Mouse (Mus musculus): Measurements from ENCODE around the gene Thtpa. TPM values are rescaled to one million over a fixed set of nuclear protein-coding genes. Genes with fewer than 3 reads are reported as not detected.
A peak's percentile ranks its signal among the peaks of the same experiment; 100 is the strongest.

The Thtpa gene
- polyA plus RNA-seq, 1 experiment = 13.8 TPM

- WGBS = 41% methylated on average over 13 of the region's 13 CpGs
- H3K4me3 ChIP-seq (replicated peaks; ENCODE audit: insufficient read depth, low read depth, low read length) = peak overlapping the region; percentile 56
- H3K27ac ChIP-seq (ENCODE audit: insufficient read depth, low read length) = peak overlapping the region; percentile 95
- no peaks in the 10 kb centered on the region for H3K27me3 ChIP-seq (ENCODE audit: control insufficient read depth, insufficient read depth, low read length)
- no peak for TF ChIP-seq CTCF (IDR thresholded peaks at IDR 0.05; ENCODE audit: borderline replicate concordance, insufficient read depth, low read depth, low read length)
- no peak for TF ChIP-seq POLR2A (IDR thresholded peaks at IDR 0.05; ENCODE audit: borderline replicate concordance, insufficient read depth, low read length)
- DNase-seq = peak in 1 of 2 experiments; percentile 63
- H3K4me1 ChIP-seq (ENCODE audit: control insufficient read depth, insufficient read depth, low read length) = peaks cover 64% of the 10 kb centered on the region
Measured at GRCm38 (mm10) chr14:55065391-55065790, 29.2 kb upstream of the Thtpa start.

DNA sequence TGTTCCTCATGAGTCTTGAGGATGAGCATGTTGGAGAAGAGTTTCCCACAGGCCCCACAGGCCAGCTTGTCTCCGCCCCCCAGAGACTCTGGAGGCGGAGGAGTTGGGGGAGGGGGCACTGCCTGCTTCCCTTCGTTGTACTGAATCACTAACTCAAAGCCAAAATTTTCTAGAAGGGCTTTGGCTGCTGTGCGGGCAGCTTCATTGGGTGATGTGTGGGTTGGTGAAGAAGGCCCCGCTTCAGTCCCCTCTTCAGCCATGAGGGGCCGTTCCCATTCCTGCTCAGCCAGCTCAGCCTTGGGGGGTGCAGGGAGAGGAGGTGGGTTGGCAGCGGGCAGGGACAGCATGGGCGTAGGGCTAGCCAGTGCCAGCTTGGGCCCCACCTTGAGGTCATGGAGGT lies 28.5 kb upstream of the Thtpa start:
- DNase-seq = peak; percentile 33 to 44
- Histone ChIP-seq H3K27ac (ENCODE audit: insufficient read depth, low read length) (peak overlapping the region; percentile 95; the same call in 1 of the 2 replicates), H3K4me3 (replicated peaks; ENCODE audit: insufficient read depth, low read depth, low read length) (no peak overlapping the region)

DNA sequence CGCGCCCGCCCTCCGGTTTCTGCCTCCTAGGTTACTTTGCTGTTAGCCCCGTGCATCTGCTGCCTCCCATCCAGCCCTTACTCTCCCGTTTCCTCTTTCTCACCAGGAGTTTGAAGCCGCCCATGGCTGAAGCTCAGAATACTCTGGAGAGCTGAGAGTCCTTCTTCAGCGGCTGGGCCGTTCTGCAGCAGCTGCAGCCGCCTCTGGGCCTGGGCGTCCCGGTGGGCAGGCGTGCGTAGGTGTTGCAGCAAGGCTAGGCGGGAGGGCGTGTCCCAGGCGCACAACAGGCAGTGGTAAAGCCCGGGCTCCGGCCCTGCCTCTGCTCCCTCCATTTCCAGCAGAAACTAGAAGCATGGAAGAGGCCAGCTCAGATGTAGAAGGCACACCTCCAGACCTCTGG lies 22.8 kb upstream of the Thtpa start:
- 39% methylated on average over 19 of the region's 19 CpGs for WGBS
- no peak for DNase-seq
- Histone ChIP-seq H3K27me3 (ENCODE audit: control insufficient read depth, insufficient read depth, low read length) (no peaks in the 10 kb centered on the region), H3K4me3 (replicated peaks; ENCODE audit: insufficient read depth, low read depth, low read length) (no peak overlapping the region), H3K4me1 (ENCODE audit: control insufficient read depth, insufficient read depth, low read length) (peaks cover 63% of the 10 kb centered on the region), H3K27ac (ENCODE audit: insufficient read depth, low read length) (0 out of 2 replicates have a peak overlapping the region, but pooled peaks have one; percentile 35)
- no peak for TF ChIP-seq CTCF (IDR thresholded peaks at IDR 0.05; ENCODE audit: borderline replicate concordance, insufficient read depth, low read depth, low read length)
- no peak for TF ChIP-seq POLR2A (IDR thresholded peaks at IDR 0.05; ENCODE audit: borderline replicate concordance, insufficient read depth, low read length)

More for the DNA sequence above, 28.5 kb upstream of the Thtpa start:
- TF ChIP-seq POLR2A (IDR thresholded peaks at IDR 0.05; ENCODE audit: borderline replicate concordance, insufficient read depth, low read length) (no peak), CTCF (IDR thresholded peaks at IDR 0.05; ENCODE audit: borderline replicate concordance, insufficient read depth, low read depth, low read length) (no peak)
- Histone ChIP-seq H3K4me1 (ENCODE audit: control insufficient read depth, insufficient read depth, low read length) (peaks cover 65% of the 10 kb centered on the region), H3K27me3 (ENCODE audit: control insufficient read depth, insufficient read depth, low read length) (no peaks in the 10 kb centered on the region)
- WGBS = 37% methylated on average over 8 of the region's 8 CpGs

DNA sequence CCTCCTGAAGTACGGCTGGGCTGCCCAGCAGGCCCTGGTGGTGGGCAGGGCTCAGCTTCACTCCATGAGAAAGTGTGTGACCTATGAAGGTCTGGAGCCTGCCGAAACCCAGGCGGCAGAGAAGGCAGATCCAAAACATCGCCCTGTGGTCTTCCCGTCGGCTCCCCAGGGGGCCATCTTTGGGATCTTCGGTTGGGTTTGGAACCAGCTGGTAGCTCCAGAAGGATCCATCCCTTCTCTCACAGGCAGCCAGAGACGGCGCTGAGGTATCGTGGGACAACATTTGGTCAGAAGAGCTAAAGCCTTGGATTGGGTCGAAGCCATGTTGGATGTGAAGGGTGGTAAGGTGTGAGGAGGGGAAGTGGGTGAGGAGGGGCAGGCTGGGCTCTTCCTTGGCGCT lies 20.2 kb upstream of the Thtpa start:
- TF ChIP-seq POLR2A (IDR thresholded peaks at IDR 0.05; ENCODE audit: borderline replicate concordance, insufficient read depth, low read length) (no peak), CTCF (IDR thresholded peaks at IDR 0.05; ENCODE audit: borderline replicate concordance, insufficient read depth, low read depth, low read length) (no peak)
- Histone ChIP-seq H3K4me1 (ENCODE audit: control insufficient read depth, insufficient read depth, low read length) (peaks cover 55% of the 10 kb centered on the region), H3K27ac (ENCODE audit: insufficient read depth, low read length) (0 out of 2 replicates have a peak overlapping the region, but pooled peaks have one; percentile 17), H3K27me3 (ENCODE audit: control insufficient read depth, insufficient read depth, low read length) (no peaks in the 10 kb centered on the region), H3K4me3 (replicated peaks; ENCODE audit: insufficient read depth, low read depth, low read length) (no peak overlapping the region)
- 27% methylated on average over 12 of the region's 12 CpGs for WGBS
- DNase-seq = no peak

DNA sequence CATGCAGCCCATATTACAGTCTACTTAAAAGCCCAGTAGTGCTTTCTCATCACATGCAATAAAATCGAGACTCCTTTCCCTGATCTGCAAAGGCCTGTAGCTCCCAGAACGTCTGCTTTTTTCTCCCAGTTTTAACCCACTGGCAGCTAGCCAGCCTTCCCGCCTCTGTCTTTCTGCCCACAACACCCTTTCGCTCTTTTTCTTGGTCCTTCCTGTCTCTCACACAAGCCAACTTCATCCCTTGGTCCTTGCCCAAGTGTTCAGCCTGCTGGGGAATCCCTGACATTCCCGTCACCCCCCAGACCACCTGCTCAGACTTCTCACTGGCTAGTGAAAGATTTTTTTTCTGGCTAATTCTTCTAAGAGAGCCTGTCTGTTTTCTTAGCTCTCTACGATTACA lies 18.4 kb upstream of the Thtpa start:
- no peak overlapping the region for H3K4me3 ChIP-seq (replicated peaks; ENCODE audit: insufficient read depth, low read depth, low read length)
- no peak for TF ChIP-seq POLR2A (IDR thresholded peaks at IDR 0.05; ENCODE audit: borderline replicate concordance, insufficient read depth, low read length)
- no peak for TF ChIP-seq CTCF (IDR thresholded peaks at IDR 0.05; ENCODE audit: borderline replicate concordance, insufficient read depth, low read depth, low read length)
- DNase-seq = peak; percentile 63 to 64
- WGBS = 8% methylated on average over 6 of the region's 6 CpGs
- H3K27ac ChIP-seq (ENCODE audit: insufficient read depth, low read length) = no peak overlapping the region; the same call in 1 of the 2 replicates
- H3K27me3 ChIP-seq (ENCODE audit: control insufficient read depth, insufficient read depth, low read length) = no peaks in the 10 kb centered on the region
- H3K4me1 ChIP-seq (ENCODE audit: control insufficient read depth, insufficient read depth, low read length) = peaks cover 55% of the 10 kb centered on the region

DNA sequence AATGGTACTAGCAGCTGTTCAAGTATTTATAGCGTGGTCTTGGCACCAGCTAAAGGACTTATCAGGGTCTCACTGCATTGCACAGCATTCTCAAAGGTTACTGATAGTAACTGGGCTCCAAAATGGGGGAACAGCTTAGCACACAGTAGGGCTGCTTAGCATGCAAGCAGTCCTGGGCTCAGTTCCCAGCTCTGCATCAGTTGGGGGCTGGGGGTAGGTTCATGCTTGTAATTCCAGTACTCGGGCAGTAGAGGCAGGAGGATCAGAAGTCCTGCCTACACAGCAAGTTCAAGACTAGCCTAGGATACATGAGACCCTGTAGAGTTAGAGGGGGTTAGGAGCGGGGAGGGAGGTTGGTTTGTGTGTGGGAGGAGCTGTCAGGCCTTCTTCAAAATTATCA lies 17.6 kb upstream of the Thtpa start:
- 49% methylated on average over 3 of the region's 3 CpGs for WGBS

GRCm38 (mm10) chr14:55077481-55078365 lies 16.9 kb upstream of the Thtpa start:
- Histone ChIP-seq H3K27me3 (ENCODE audit: control insufficient read depth, insufficient read depth, low read length) (no peaks in the 10 kb centered on the region), H3K4me1 (ENCODE audit: control insufficient read depth, insufficient read depth, low read length) (peaks cover 42% of the 10 kb centered on the region), H3K4me3 (replicated peaks; ENCODE audit: insufficient read depth, low read depth, low read length) (no peak overlapping the region), H3K27ac (ENCODE audit: insufficient read depth, low read length) (peak overlapping the region; percentile 39)
- 46% methylated on average over 15 of the region's 15 CpGs for WGBS
- DNase-seq = no peak
- TF ChIP-seq POLR2A (IDR thresholded peaks at IDR 0.05; ENCODE audit: borderline replicate concordance, insufficient read depth, low read length) = no peak
- no peak for TF ChIP-seq CTCF (IDR thresholded peaks at IDR 0.05; ENCODE audit: borderline replicate concordance, insufficient read depth, low read depth, low read length)

More for the DNA sequence above, 17.6 kb upstream of the Thtpa start:
- DNase-seq = no peak
- Histone ChIP-seq H3K27me3 (ENCODE audit: control insufficient read depth, insufficient read depth, low read length) (no peaks in the 10 kb centered on the region), H3K4me3 (replicated peaks; ENCODE audit: insufficient read depth, low read depth, low read length) (no peak overlapping the region), H3K27ac (ENCODE audit: insufficient read depth, low read length) (no peak overlapping the region), H3K4me1 (ENCODE audit: control insufficient read depth, insufficient read depth, low read length) (peaks cover 49% of the 10 kb centered on the region)
- no peak for TF ChIP-seq POLR2A (IDR thresholded peaks at IDR 0.05; ENCODE audit: borderline replicate concordance, insufficient read depth, low read length)
- TF ChIP-seq CTCF (IDR thresholded peaks at IDR 0.05; ENCODE audit: borderline replicate concordance, insufficient read depth, low read depth, low read length) = no peak
